Mouse (Mus musculus): Measurements from ENCODE around the gene Mmel1.

Gene Mmel1

GRCm38 (mm10) chr4:154864271-154864771 is 5.1 kb upstream of the Mmel1 start:
- DNase-seq (ENCODE audit: low read depth, low spot score), result peak; percentile 94

- DNase-seq (ENCODE audit: low read depth, low spot score), result no peak
Measured at GRCm38 (mm10) chr4:154864961-154865760, 4.2 kb upstream of the Mmel1 start.

DNA sequence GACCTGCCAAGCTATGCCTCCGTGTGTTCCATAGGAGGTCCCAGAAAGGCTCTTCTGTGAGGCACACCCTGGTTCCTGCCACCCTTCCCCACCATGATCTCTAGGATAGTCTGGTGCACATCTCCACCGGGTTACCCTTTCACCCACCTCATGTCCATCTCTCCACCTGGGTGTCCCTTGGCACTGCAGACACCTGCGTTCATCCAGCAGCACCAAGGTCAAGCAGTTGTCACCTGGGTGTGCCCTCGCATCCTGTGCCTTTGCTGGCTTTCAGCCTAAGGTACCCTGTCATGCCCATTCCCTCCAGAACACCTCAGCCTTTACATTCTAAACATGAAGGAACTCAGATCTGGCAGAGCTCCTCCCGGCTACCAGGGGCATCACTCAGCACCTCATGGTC is 3.0 kb upstream of the Mmel1 start:
- DNase-seq (ENCODE audit: low read depth, low spot score), result no peak

- DNase-seq (ENCODE audit: low read depth, low spot score), result no peak
Measured at GRCm38 (mm10) chr4:154867257-154867656, 2.1 kb upstream of the Mmel1 start.

DNA sequence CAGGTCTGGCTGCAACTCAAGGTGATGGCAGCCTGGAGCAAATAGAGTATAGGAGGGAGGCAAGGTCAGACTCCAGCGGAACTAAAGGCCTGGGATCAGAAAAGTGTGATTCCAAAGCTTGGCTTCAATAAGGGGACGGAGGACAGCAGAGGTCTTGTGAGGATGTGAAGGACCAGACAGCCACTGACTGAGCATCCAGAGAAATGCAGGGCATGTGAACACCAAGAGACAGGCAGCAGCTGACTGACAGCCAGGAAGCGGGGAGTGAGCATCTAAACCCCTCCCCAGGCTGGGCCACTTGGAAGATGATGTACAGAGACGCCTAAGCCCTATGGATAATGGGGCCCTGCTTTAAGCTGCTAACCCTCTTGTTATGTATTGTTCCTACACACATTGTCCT is 1.3 kb downstream of the Mmel1 start:
- DNase-seq (ENCODE audit: low read depth, low spot score), result no peak

DNA sequence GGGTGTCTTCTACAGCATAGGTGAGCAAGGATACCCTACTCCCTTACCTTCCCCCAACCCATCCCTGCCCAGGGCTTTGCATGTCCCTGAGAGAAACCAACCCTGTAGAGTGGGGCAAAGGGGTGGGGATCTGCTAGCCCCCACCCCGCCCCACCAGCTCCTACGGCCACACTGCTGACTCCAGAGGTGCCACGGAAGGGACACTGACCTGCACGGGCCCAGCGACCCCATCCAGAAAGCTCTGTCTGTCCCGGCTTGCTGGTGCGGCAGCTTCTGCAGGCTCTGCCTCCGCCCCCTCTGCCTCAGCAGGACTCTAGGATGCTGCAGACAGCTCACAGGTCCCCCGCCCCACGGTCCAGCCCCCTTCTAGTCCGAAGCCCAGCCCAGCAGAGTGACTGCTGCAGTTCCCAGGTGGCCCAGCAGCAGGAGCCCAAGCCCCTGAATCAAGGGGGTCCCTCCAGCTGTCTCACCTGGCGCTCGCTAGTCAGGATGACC is 2.4 kb downstream of the Mmel1 start:
- no peak for DNase-seq (ENCODE audit: low read depth, low spot score)

GRCm38 (mm10) chr4:154873186-154873585 is 3.8 kb downstream of the Mmel1 start:
- DNase-seq (ENCODE audit: low read depth, low spot score), result no peak

GRCm38 (mm10) chr4:154877864-154878548 is 8.6 kb downstream of the Mmel1 start:
- DNase-seq (ENCODE audit: low read depth, low spot score), result peak; percentile 88

- no peak for DNase-seq (ENCODE audit: low read depth, low spot score)
Measured at GRCm38 (mm10) chr4:154880730-154881129, 11.3 kb downstream of the Mmel1 start.

DNA sequence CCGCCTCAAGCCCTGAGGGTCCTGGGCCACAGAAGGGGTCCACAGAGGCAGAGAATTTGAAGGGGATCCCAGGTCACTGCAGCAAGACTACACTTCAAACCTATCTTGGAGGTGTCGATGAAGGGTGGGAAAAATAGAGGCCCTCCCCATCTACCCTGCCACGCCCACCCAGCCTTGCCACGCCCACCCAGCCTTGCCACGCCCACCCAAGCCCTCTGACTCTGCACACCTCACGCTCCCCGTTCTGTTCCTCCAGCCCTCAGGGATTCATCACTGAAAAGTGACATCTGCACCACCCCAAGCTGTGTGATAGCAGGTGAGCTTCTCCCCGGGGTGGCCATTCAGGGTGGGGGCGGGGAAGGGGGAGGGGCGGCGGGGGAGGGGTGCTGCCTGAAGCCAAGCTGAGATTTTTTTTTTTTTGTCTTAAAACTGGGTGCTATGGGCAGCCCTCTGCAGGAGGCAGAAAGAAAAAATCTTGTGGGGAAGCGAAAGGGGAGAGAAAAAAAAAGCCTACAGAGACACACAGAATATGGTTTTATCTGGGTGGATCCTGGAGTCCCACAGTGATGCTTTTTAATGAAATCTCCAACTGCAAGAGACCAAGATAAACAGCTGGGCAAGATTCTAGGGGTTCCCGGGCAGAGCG is 12.8 kb downstream of the Mmel1 start:
- DNase-seq (ENCODE audit: low read depth, low spot score), result peak; percentile 71

GRCm38 (mm10) chr4:154885416-154885815 is 16.0 kb downstream of the Mmel1 start:
- no peak for DNase-seq (ENCODE audit: low read depth, low spot score)

DNA sequence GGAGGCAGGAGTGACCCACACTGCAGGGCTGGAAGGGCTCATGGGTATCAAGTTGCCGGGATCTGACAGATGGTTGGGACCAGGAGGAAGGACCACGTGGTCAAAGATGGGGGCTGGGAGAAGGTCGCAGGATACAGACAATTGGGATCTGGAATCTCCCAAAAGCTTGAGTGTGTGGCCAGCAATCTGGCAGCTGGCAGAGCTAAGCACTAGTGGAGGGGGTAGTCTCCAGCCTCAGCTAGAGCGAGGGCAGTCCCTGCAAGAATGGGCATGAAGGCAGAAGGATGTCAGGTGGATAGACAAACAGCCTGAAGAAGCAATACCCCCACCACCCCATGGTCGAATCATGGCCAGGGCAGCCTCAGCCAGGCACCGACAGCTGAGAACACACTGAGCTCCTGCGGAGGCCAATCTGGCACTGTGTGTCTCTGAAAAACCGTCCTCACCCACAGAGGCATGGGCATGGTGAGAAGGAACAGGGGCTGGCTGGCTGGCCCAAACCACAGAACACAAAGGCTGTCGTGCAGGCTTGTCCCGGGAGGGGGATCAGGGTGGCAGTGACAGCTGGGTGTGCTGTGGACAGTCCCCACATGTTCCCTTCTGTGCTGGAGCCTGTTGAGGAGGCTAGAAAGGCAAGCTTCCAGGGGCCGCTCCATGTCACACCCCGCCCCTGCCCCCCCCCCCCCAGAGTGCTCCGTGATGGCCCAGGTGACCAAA is 17.6 kb downstream of the Mmel1 start:
- no peak for DNase-seq (ENCODE audit: low read depth, low spot score)

DNA sequence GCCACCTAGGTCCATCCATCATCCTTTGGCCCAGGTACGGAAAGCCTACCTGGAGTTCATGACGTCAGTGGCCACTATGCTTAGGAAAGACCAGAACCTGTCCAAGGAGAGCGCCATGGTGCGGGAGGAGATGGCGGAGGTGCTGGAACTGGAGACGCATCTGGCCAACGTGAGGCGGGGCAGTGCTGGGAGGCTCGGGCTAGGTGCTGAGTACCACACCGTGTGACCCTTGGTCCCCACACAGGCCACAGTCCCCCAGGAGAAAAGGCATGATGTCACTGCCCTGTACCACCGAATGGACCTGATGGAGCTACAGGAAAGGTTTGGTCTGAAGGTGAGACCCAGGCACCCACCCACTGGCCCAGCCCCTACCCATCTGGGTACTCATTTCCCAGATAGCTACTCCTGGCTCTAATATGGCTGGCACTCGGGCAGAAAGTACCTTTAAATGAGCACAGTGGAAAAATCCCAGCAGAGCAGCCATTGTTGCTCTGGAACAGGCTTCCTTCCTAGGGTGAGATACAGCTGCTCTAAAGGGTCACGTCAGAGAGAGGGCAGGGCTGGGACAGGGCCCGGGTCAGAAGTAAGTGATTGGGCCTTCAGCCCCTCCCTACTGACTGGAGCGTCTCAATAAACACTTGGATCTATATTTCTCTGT is 18.3 kb downstream of the Mmel1 start:
- DNase-seq (ENCODE audit: low read depth, low spot score), result no peak

DNA sequence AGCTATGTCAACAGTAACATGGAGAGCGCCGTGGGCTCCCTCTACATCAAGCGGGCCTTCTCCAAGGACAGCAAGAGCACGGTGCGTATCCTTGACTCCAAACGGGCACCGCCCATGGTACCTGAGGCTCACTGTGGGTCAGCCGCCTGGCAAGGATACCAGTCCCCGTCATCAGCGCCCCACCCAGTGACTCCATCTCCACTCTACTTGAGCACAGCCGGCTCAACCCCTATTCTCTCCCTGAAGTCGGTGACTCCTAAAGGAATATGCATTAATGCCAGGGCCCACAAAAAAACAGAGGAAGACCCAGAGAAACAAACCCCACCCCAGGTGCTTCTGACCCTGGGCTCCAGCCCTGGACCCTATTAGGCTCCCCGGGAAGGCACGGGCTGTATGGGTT is 21.5 kb downstream of the Mmel1 start:
- DNase-seq (ENCODE audit: low read depth, low spot score), result no peak

DNA sequence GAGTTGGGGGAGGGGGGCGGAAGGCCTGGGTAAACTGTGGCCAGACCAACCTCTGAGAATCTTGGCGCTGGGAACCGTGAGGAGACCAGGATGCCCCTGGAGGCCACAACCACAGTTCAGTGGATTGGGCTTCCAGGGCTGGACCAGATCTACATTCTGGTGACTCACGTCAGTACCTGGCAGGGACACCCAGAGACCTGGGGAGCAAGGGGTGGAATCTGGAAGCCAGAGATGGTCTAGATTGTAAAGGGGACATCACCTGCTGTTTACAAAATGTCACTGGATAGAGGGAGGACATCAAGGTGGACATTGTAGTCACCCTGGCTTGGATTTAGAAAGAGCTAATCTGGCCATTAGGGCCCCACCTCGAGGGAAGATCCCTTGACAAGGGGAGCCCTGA is 26.2 kb downstream of the Mmel1 start:
- DNase-seq (ENCODE audit: low read depth, low spot score), result no peak

DNA sequence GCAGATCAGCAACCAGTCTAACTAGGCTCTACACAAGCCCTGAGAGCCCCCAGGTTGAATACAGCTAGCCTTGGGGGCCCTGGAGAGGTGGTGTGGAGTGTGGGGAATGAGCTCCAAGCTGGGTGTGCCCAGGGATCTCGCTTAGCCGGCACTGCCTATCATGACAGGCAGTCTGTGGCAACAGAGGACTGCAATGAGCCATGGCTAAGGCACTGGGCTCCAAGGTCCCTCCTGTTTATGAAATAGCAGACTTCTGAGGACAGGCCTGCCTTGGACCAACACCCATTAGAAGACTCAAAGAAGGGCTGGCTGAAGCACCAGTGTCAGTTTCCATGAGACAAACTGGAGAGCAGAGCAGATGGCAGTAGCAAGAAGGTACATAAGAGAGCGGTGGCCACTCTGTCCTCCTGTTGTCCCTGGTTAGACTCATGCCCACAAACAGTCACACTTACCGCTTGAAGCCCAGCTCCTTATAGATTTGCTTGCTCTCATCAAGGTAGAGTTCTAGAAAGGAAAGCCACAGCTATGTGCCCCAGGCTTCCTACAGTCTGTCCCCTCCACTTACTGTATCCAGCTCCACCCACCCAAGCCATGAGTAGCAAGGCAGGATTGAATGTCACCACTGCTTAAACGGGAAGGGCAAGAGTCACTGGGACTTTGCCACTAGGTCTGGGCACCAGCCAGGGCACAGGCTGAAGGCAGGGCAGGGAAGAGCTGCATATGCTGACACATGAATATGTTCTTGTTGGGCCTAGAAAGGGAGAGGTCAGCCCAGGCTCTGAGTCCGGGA is 28.5 kb downstream of the Mmel1 start:
- DNase-seq (ENCODE audit: low read depth, low spot score), result no peak

DNA sequence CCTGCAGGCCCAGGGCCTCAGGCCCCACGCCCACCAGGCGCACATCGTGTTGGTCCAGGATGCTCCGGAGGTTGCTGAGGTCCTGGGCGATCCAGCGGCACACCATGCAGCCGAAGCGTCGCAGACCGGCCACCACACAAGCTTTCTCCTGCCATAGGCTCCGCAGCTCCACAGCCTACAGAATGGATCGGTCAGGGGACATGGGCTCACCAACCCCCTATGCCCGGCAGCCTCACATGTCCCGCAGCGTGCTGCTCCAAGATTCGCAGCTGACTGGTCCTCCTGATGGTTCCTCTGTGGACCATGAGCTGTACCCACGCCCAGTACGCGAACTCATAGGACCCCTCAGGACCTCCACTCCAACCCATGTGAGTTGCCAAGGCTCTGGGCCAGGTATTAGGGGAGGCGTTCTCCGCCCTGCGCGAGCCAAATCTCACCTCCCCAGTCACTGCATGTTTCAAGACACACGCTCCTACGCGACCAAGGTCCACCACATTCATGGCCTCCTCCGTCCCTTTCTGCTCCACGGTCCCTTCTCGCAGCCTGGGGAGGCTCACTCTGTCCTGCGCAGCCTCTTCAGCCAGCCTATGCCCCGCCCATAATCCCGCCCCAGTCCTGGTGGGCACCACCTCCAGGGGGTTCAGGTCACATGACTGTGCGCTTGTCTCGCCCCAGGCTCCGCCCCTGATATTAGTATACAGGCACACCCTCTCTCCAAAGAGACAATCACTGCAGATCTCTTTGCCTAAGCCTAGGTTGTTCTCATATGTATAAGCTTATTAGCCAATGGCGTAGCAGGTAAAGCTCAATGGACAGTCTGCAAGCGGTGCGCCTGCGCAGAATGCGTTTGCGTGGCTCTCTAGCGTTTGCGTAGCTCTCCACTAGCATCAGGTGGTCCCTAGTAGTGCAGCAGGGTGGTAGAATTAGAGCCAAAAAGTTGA is 29.4 kb downstream of the Mmel1 start, which contains the start of gene Fam213b:
Gene Fam213b, minus strand, starts transcription at position 630 of the 941 bp plus-strand sequence.
- DNase-seq (ENCODE audit: low read depth, low spot score), result peak; percentile 96

- DNase-seq (ENCODE audit: low read depth, low spot score), result no peak
Measured at GRCm38 (mm10) chr4:154902371-154902770, 33.0 kb downstream of the Mmel1 start.
